ENCODE assay signal across 21 mouse cellular contexts in the genomic region with DNA sequence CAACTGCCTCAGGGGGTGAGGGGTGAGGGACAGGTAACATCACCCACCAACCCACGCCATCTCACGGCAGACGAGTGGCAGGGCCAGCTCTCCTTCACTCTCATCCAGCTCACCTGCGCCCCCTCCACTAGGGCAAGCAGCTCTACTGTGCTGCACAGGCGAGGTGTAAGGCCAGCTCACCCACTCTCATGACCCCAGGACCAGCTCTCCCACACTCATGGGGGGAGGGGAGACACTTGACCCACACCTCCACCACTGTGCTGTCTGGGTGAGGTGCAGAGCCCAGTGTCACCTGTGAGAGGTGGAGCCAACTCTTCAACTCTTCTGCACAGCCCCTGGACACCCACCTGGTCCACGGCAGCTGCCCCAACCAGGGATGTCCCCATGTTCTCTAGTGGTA. TPM values are rescaled to one million over a fixed set of nuclear protein-coding genes. Genes with fewer than 3 reads are reported as not detected.
DNase-seq lines count a peak whose midpoint lies in the region; ATAC-seq lines count a peak whose summit lies in the region.
"Had no signal": no experiment of that assay in that cellular context is flagged by ENCODE, and none has a peak within 500 bp of the region (broad histone marks: within the 10 kb centered on the region; RNA-seq: fewer than 3 reads in every experiment).

No protein-coding gene starts in this region.

- no peaks in the 10 kb centered on the region for H3K4me1 ChIP-seq in kidney, embryonic 14.5 days (ENCODE audit: control insufficient read depth, insufficient read depth, low read length)
- no peaks in the 10 kb centered on the region for H3K4me1 ChIP-seq in kidney, embryonic 15.5 days
- H3K4me1 ChIP-seq in lung, embryonic 16.5 days (replicated peaks; ENCODE audit: control insufficient read depth, insufficient read depth, low read length) = no peaks in the 10 kb centered on the region
- no peaks in the 10 kb centered on the region for H3K4me1 ChIP-seq in embryonic facial prominence, embryonic 15.5 days
- H3K4me1 ChIP-seq in stomach, embryonic 14.5 days (ENCODE audit: control insufficient read depth, insufficient read depth, low read length) = 0 out of 2 replicates have a peak, but pooled peaks cover 3% of the 10 kb centered on the region

- H3K9ac ChIP-seq in kidney, embryonic 14.5 days (ENCODE audit: low read depth, low read length) = no peak overlapping the region
- no peak overlapping the region for H3K9ac ChIP-seq in kidney, embryonic 15.5 days
- H3K9ac ChIP-seq in lung, embryonic 16.5 days (ENCODE audit: low read length) = no peak overlapping the region
- no peak overlapping the region for H3K9ac ChIP-seq in embryonic facial prominence, embryonic 15.5 days
- H3K9ac ChIP-seq in stomach, embryonic 14.5 days (replicated peaks; ENCODE audit: low read depth, low read length) = no peak overlapping the region

- no peaks in the 10 kb centered on the region for H3K27me3 ChIP-seq in kidney, embryonic 14.5 days (ENCODE audit: control insufficient read depth, insufficient read depth, low read length)
- no peaks in the 10 kb centered on the region for H3K27me3 ChIP-seq in kidney, embryonic 15.5 days
- no peaks in the 10 kb centered on the region for H3K27me3 ChIP-seq in lung, embryonic 16.5 days (ENCODE audit: control insufficient read depth, insufficient read depth, low read depth, low read length)
- no peaks in the 10 kb centered on the region for H3K27me3 ChIP-seq in embryonic facial prominence, embryonic 15.5 days
- no peaks in the 10 kb centered on the region for H3K27me3 ChIP-seq in stomach, embryonic 14.5 days (ENCODE audit: control insufficient read depth, insufficient read depth, low read length)

- DNase-seq in lung, adult 18-20 months = no peak
- no peak for DNase-seq in heart, adult 18-20 months
- DNase-seq: adrenal gland, adult 2 months; cerebellum, adult 2 months; cerebellum, postnatal 36 days; gastrocnemius, postnatal 25 days; kidney, postnatal 14 days; right cerebral cortex, postnatal 25 days had no signal

- 0 out of 2 replicates have a peak, but pooled peaks have one; percentile 9 for ATAC-seq in kidney, embryonic 14.5 days (ENCODE audit: low FRiP score, low TSS enrichment)
- ATAC-seq in kidney, embryonic 15.5 days (replicated peaks; ENCODE audit: low FRiP score) = no peak; the same call in 1 of the 2 replicates
- ATAC-seq in lung, embryonic 16.5 days (ENCODE audit: low read depth) = peak; percentile 47; the same call in 1 of the 2 replicates
- ATAC-seq in embryonic facial prominence, embryonic 15.5 days (ENCODE audit: insufficient number of reproducible peaks, low FRiP score, low TSS enrichment, low read depth) = peak; percentile 57; the same call in 1 of the 2 replicates
- peak; percentile 28; the same call in 1 of the 2 replicates for ATAC-seq in stomach, embryonic 14.5 days (ENCODE audit: insufficient number of reproducible peaks, insufficient read depth, low FRiP score, low read depth)
- ATAC-seq: forebrain, embryonic 14.5 days; intestine, embryonic 16.5 days had no signal

- H3K4me3 ChIP-seq in kidney, embryonic 14.5 days (ENCODE audit: low read length) = no peak overlapping the region
- no peak overlapping the region for H3K4me3 ChIP-seq in kidney, embryonic 15.5 days (replicated peaks)
- no peak overlapping the region for H3K4me3 ChIP-seq in lung, embryonic 16.5 days (ENCODE audit: low read length)
- H3K4me3 ChIP-seq in embryonic facial prominence, embryonic 15.5 days (replicated peaks) = no peak overlapping the region
- H3K4me3 ChIP-seq in stomach, embryonic 14.5 days (ENCODE audit: low read depth, low read length) = no peak overlapping the region
- H3K4me3 ChIP-seq: erythroblast, embryonic 14.5 days; myocyte had no signal

- no peak overlapping the region for H3K4me2 ChIP-seq in kidney, embryonic 14.5 days (replicated peaks; ENCODE audit: low read depth, low read length)
- H3K4me2 ChIP-seq in kidney, embryonic 15.5 days = no peak overlapping the region
- no peak overlapping the region for H3K4me2 ChIP-seq in lung, embryonic 16.5 days (ENCODE audit: low read depth, low read length)
- no peak overlapping the region for H3K4me2 ChIP-seq in embryonic facial prominence, embryonic 15.5 days (replicated peaks)
- no peak overlapping the region for H3K4me2 ChIP-seq in stomach, embryonic 14.5 days (replicated peaks; ENCODE audit: low read depth, low read length)
- H3K4me2 ChIP-seq: liver, embryonic 11.5 days had no signal

- 79% methylated on average over 6 of the region's 6 CpGs for WGBS in kidney, embryonic 14.5 days
- 90% methylated on average over 6 of the region's 6 CpGs for WGBS in kidney, embryonic 15.5 days
- 81% methylated on average over 6 of the region's 6 CpGs for WGBS in lung, embryonic 16.5 days
- WGBS in embryonic facial prominence, embryonic 15.5 days = 73% methylated on average over 6 of the region's 6 CpGs
- 86% methylated on average over 6 of the region's 6 CpGs for WGBS in stomach, embryonic 14.5 days

- no peak overlapping the region for H3K27ac ChIP-seq in kidney, embryonic 14.5 days (ENCODE audit: low read depth, low read length)
- H3K27ac ChIP-seq in kidney, embryonic 15.5 days = no peak overlapping the region
- no peak overlapping the region for H3K27ac ChIP-seq in lung, embryonic 16.5 days (ENCODE audit: low read length)
- no peak overlapping the region for H3K27ac ChIP-seq in embryonic facial prominence, embryonic 15.5 days (replicated peaks)
- no peak overlapping the region for H3K27ac ChIP-seq in stomach, embryonic 14.5 days (ENCODE audit: low read length)

- no peaks in the 10 kb centered on the region for H3K36me3 ChIP-seq in kidney, embryonic 14.5 days (ENCODE audit: control insufficient read depth, insufficient read depth, low read length)
- no peaks in the 10 kb centered on the region for H3K36me3 ChIP-seq in kidney, embryonic 15.5 days
- H3K36me3 ChIP-seq in lung, embryonic 16.5 days (ENCODE audit: control insufficient read depth, insufficient read depth, low read length) = no peaks in the 10 kb centered on the region
- H3K36me3 ChIP-seq in embryonic facial prominence, embryonic 15.5 days = no peaks in the 10 kb centered on the region
- no peaks in the 10 kb centered on the region for H3K36me3 ChIP-seq in stomach, embryonic 14.5 days (ENCODE audit: control insufficient read depth, insufficient read depth, low read length)

- H3K9me3 ChIP-seq in kidney, embryonic 14.5 days (ENCODE audit: control insufficient read depth, low read length) = no peaks in the 10 kb centered on the region
- H3K9me3 ChIP-seq in kidney, embryonic 15.5 days (replicated peaks) = no peaks in the 10 kb centered on the region
- H3K9me3 ChIP-seq in lung, embryonic 16.5 days (ENCODE audit: control insufficient read depth, low read length) = no peaks in the 10 kb centered on the region
- H3K9me3 ChIP-seq in embryonic facial prominence, embryonic 15.5 days (replicated peaks) = no peaks in the 10 kb centered on the region
- H3K9me3 ChIP-seq in stomach, embryonic 14.5 days (ENCODE audit: control insufficient read depth, low read depth, low read length) = no peaks in the 10 kb centered on the region

RNA-seq across cellular contexts. Expression of gene Ppp1r3c, which starts 46.7 kb away (rescaled TPM):
- 10.1 and 16.7 TPM in 2 replicates for polyA plus RNA-seq in kidney, embryonic 14.5 days (2014; fragmentation: Nextera tagmentation; extraction: Ambion mirVana)
- 17.4 and 17.5 TPM in 2 replicates for polyA plus RNA-seq in kidney, embryonic 15.5 days (2015; fragmentation: Nextera tagmentation; extraction: Ambion mirVana)
- 97.2 and 105 TPM in 2 replicates for polyA plus RNA-seq in lung, embryonic 16.5 days (2015; fragmentation: Nextera tagmentation; extraction: Ambion mirVana)
- 16.6 TPM in 2 replicates for polyA plus RNA-seq in embryonic facial prominence, embryonic 15.5 days (2015; fragmentation: Nextera tagmentation; extraction: Ambion mirVana)
- 21.9 and 29.8 TPM in 2 replicates for polyA plus RNA-seq in stomach, embryonic 14.5 days (2014; fragmentation: Nextera tagmentation; extraction: Ambion mirVana)
- total RNA-seq in heart, adult 18-20 months (2021) = 100 to 1,000 TPM; 159 to 201 TPM
- total RNA-seq: megakaryocyte-erythroid progenitor cell, adult 5-6 weeks; neutrophil, adult 5-6 weeks had no signal
- polyA plus RNA-seq: C2C12; erythroblast, embryonic 14.5 days; myocyte had no signal

RNA-seq across cellular contexts. Expression of gene Tnks2, which starts 50.9 kb away (rescaled TPM):
- 55.7 and 93.9 TPM in 2 replicates for polyA plus RNA-seq in kidney, embryonic 14.5 days (2014; fragmentation: Nextera tagmentation; extraction: Ambion mirVana)
- 50.4 and 53.1 TPM in 2 replicates for polyA plus RNA-seq in kidney, embryonic 15.5 days (2015; fragmentation: Nextera tagmentation; extraction: Ambion mirVana)
- polyA plus RNA-seq in lung, embryonic 16.5 days (2015; fragmentation: Nextera tagmentation; extraction: Ambion mirVana) = 24.3 and 31.5 TPM in 2 replicates
- polyA plus RNA-seq in embryonic facial prominence, embryonic 15.5 days (2015; fragmentation: Nextera tagmentation; extraction: Ambion mirVana) = 45.3 and 45.4 TPM in 2 replicates
- 69.1 and 81.3 TPM in 2 replicates for polyA plus RNA-seq in stomach, embryonic 14.5 days (2014; fragmentation: Nextera tagmentation; extraction: Ambion mirVana)
- 10 to 100 TPM; 71.9 to 80.4 TPM for total RNA-seq in heart, adult 18-20 months (2021)
